Mouse (Mus musculus): ENCODE results near the gene Ranbp17.

Ranbp17 gene

GRCm38 (mm10) chr11:33234134-33234533, 279.4 kb downstream of the Ranbp17 start:
- no peak for DNase-seq (ENCODE audit: low spot score in 2 of 2)

- no peak for DNase-seq (ENCODE audit: low spot score in 2 of 2)
These were observed 281.5 kb downstream of the Ranbp17 start for GRCm38 (mm10) chr11:33232056-33232455.

- no peak for DNase-seq (ENCODE audit: low spot score in 2 of 2)
These were observed 285.4 kb downstream of the Ranbp17 start for GRCm38 (mm10) chr11:33228186-33228585.

- DNase-seq (ENCODE audit: low spot score in 2 of 2): no peak
These were observed 287.0 kb downstream of the Ranbp17 start for GRCm38 (mm10) chr11:33226516-33226915.

GRCm38 (mm10) chr11:33221566-33222365, 291.8 kb downstream of the Ranbp17 start:
- DNase-seq (ENCODE audit: low spot score in 2 of 2): no peak

- DNase-seq (ENCODE audit: low spot score in 2 of 2): no peak
These were observed 292.8 kb downstream of the Ranbp17 start for GRCm38 (mm10) chr11:33220763-33221162.

- DNase-seq (ENCODE audit: low spot score in 2 of 2): no peak
These were observed 296.0 kb downstream of the Ranbp17 start for GRCm38 (mm10) chr11:33217384-33218079.

- DNase-seq (ENCODE audit: low spot score in 2 of 2): no peak
These were observed 306.1 kb downstream of the Ranbp17 start for GRCm38 (mm10) chr11:33207411-33207810.

- DNase-seq (ENCODE audit: low spot score in 2 of 2): no peak
These were observed 308.6 kb downstream of the Ranbp17 start for GRCm38 (mm10) chr11:33204966-33205365.

GRCm38 (mm10) chr11:33204329-33204705, 309.2 kb downstream of the Ranbp17 start:
- DNase-seq (ENCODE audit: low spot score in 2 of 2): no peak

GRCm38 (mm10) chr11:33203383-33204328, 309.9 kb downstream of the Ranbp17 start, which contains the start of gene Tlx3:
Gene Tlx3 (minus strand): TSS chr11:33203589.
- DNase-seq (ENCODE audit: low spot score in 2 of 2): peak in 1 of 2 experiments; percentile 34

- DNase-seq (ENCODE audit: low spot score in 2 of 2): peak in 1 of 2 experiments; percentile 19
These were observed 310.6 kb downstream of the Ranbp17 start for GRCm38 (mm10) chr11:33202972-33203371.

- no peak for DNase-seq (ENCODE audit: low spot score in 2 of 2)
These were observed 311.2 kb downstream of the Ranbp17 start for GRCm38 (mm10) chr11:33202296-33202695.

- DNase-seq (ENCODE audit: low spot score in 2 of 2): no peak
These were observed 311.9 kb downstream of the Ranbp17 start for GRCm38 (mm10) chr11:33201626-33202010.

- peak in 1 of 2 experiments; percentile 35 for DNase-seq (ENCODE audit: low spot score in 2 of 2)
These were observed 312.6 kb downstream of the Ranbp17 start for GRCm38 (mm10) chr11:33200764-33201625.

- peak in 1 of 2 experiments; percentile 31 for DNase-seq (ENCODE audit: low spot score in 2 of 2)
These were observed 313.4 kb downstream of the Ranbp17 start for GRCm38 (mm10) chr11:33199906-33200763.

GRCm38 (mm10) chr11:33199117-33199514, 314.4 kb downstream of the Ranbp17 start:
- no peak for DNase-seq (ENCODE audit: low spot score in 2 of 2)

GRCm38 (mm10) chr11:33198351-33199116, 315.0 kb downstream of the Ranbp17 start:
- DNase-seq (ENCODE audit: low spot score in 2 of 2): no peak

- DNase-seq (ENCODE audit: low spot score in 2 of 2): no peak
These were observed 315.9 kb downstream of the Ranbp17 start for GRCm38 (mm10) chr11:33197673-33198072.
